Mouse (Mus musculus): ENCODE measurements around the gene Gm8332. TPM values are rescaled to one million over a fixed set of nuclear protein-coding genes. Genes with fewer than 3 reads are reported as not detected.

Gm8332 gene
- polyA plus RNA-seq (2015; fragmentation: Nextera tagmentation; extraction: Ambion mirVana): not detected in 2 replicates

GRCm38 (mm10) chr12:88250000-88250399 is at the start of gene Gm8332:
Gene Gm8332 (minus strand): TSS chr12:88250100.

GRCm38 (mm10) chr12:88274400-88274799 is 24.5 kb upstream of the Gm8332 start, which contains the start of gene Gm5662:
Gene Gm5662 (minus strand): TSS chr12:88274500.

Other genes starting within 250 kb of the Gm8332 start
- gene Gm2075, start 238.3 kb downstream of the Gm8332 start, polyA plus RNA-seq (2015; fragmentation: Nextera tagmentation; extraction: Ambion mirVana): not detected in 2 replicates
- not detected in 2 replicates for gene Gm6803, start 231.3 kb downstream of the Gm8332 start, polyA plus RNA-seq (2015; fragmentation: Nextera tagmentation; extraction: Ambion mirVana)
- not detected in 2 replicates for gene Gm2056, start 223.1 kb downstream of the Gm8332 start, polyA plus RNA-seq (2015; fragmentation: Nextera tagmentation; extraction: Ambion mirVana)
- gene Gm16368, start 166.4 kb downstream of the Gm8332 start, polyA plus RNA-seq (2015; fragmentation: Nextera tagmentation; extraction: Ambion mirVana): not detected in 2 replicates
- gene Gm10436, start 68.0 kb downstream of the Gm8332 start, polyA plus RNA-seq (2015; fragmentation: Nextera tagmentation; extraction: Ambion mirVana): not detected in 2 replicates
- not detected in 2 replicates for gene Gm5662, start 24.4 kb upstream of the Gm8332 start, polyA plus RNA-seq (2015; fragmentation: Nextera tagmentation; extraction: Ambion mirVana)
- not detected in 2 replicates for gene Gm5039, start 73.9 kb upstream of the Gm8332 start, polyA plus RNA-seq (2015; fragmentation: Nextera tagmentation; extraction: Ambion mirVana)
- 6.5 and 8.3 TPM in 2 replicates for gene Adck1, start 110.5 kb upstream of the Gm8332 start, polyA plus RNA-seq (2015; fragmentation: Nextera tagmentation; extraction: Ambion mirVana)